In genomic region chr4:135768572-135769526, GRCm38 (mm10) we compare ENCODE assay signal across 8 mouse cellular contexts. TPM values are rescaled to one million over a fixed set of nuclear protein-coding genes. Genes with fewer than 3 reads are reported as not detected.
DNase-seq lines count a peak whose midpoint lies in the region; ATAC-seq and TF ChIP-seq lines count a peak whose summit lies in the region.

No protein-coding gene starts in this region.

- H3K27me3 ChIP-seq in neural tube, embryonic 11.5 days (ENCODE audit: control insufficient read depth, insufficient read depth, low read length) = no peaks in the 10 kb centered on the region
- H3K27me3 ChIP-seq in cerebellum, adult 2 months (ENCODE audit: control insufficient read depth, insufficient read depth, low read length) = no peaks in the 10 kb centered on the region
- no peaks in the 10 kb centered on the region for H3K27me3 ChIP-seq in heart, embryonic 12.5 days (replicated peaks)
- H3K27me3 ChIP-seq in liver, adult 2 months (ENCODE audit: control insufficient read depth, insufficient read depth, low read length) = no peaks in the 10 kb centered on the region
- H3K27me3 ChIP-seq in small intestine, adult 2 months (ENCODE audit: control insufficient read depth, insufficient read depth, low read length) = no peaks in the 10 kb centered on the region

- WGBS in neural tube, embryonic 11.5 days = 73% methylated on average over 14 of the region's 14 CpGs
- WGBS in cerebellum, adult 2 months = 65% methylated on average over 14 of the region's 14 CpGs
- 60% methylated on average over 14 of the region's 14 CpGs for WGBS in heart, embryonic 12.5 days
- 67% methylated on average over 14 of the region's 14 CpGs for WGBS in liver, adult 2 months
- 64% methylated on average over 14 of the region's 14 CpGs for WGBS in small intestine, adult 2 months

- H3K9ac ChIP-seq in neural tube, embryonic 11.5 days (ENCODE audit: low read length) = no peak overlapping the region
- no peak overlapping the region for H3K9ac ChIP-seq in heart, embryonic 12.5 days
- no peak overlapping the region for H3K9ac ChIP-seq in liver, adult 2 months (ENCODE audit: low read depth, low read length)

- peak; percentile 68 for TF ChIP-seq CTCF in cerebellum, adult 2 months (IDR thresholded peaks at IDR 0.05; ENCODE audit: borderline replicate concordance, insufficient read depth, low read depth, low read length)
- TF ChIP-seq CTCF in liver, adult 2 months (IDR thresholded peaks at IDR 0.05; ENCODE audit: low read depth, low read length) = peak; percentile 86
- peak; percentile 69 for TF ChIP-seq CTCF in small intestine, adult 2 months (IDR thresholded peaks at IDR 0.05; ENCODE audit: extremely low read depth, insufficient read length, insufficient replicate concordance, low read depth, low read length)

- no peak overlapping the region for H3K4me3 ChIP-seq in neural tube, embryonic 11.5 days (ENCODE audit: low read depth, low read length)
- no peak overlapping the region for H3K4me3 ChIP-seq in cerebellum, adult 2 months (replicated peaks; ENCODE audit: insufficient read depth, low read depth, low read length)
- no peak overlapping the region for H3K4me3 ChIP-seq in heart, embryonic 12.5 days
- H3K4me3 ChIP-seq in liver, adult 2 months (ENCODE audit: insufficient read depth, low read depth, low read length) = no peak overlapping the region
- no peak overlapping the region for H3K4me3 ChIP-seq in small intestine, adult 2 months (ENCODE audit: low read depth, low read length)

- no peaks in the 10 kb centered on the region for H3K4me1 ChIP-seq in neural tube, embryonic 11.5 days (ENCODE audit: control insufficient read depth, insufficient read depth, low read length)
- no peaks in the 10 kb centered on the region for H3K4me1 ChIP-seq in cerebellum, adult 2 months (ENCODE audit: control insufficient read depth, insufficient read depth, low read length)
- peaks cover 36% of the 10 kb centered on the region for H3K4me1 ChIP-seq in heart, embryonic 12.5 days (replicated peaks)
- H3K4me1 ChIP-seq in liver, adult 2 months (ENCODE audit: control insufficient read depth, insufficient read depth, low read length) = no peaks in the 10 kb centered on the region; the same call in 1 of the 2 replicates
- H3K4me1 ChIP-seq in small intestine, adult 2 months (ENCODE audit: control insufficient read depth, insufficient read depth, insufficient read length, low read length) = peaks cover 2% of the 10 kb centered on the region; the same call in 1 of the 2 replicates

- H3K4me2 ChIP-seq in neural tube, embryonic 11.5 days (ENCODE audit: low read depth) = no peak overlapping the region
- no peak overlapping the region for H3K4me2 ChIP-seq in heart, embryonic 12.5 days

- no peaks in the 10 kb centered on the region for H3K79me2 ChIP-seq in liver, adult 2 months (ENCODE audit: control insufficient read depth, insufficient read depth, low read length)

- DNase-seq in CD4-positive, CD25-positive, alpha-beta regulatory T cell, adult 2 months (ENCODE audit: low read depth, low spot score) = peak; percentile 27
- DNase-seq in neural tube, embryonic 11.5 days (ENCODE audit: low spot score) = peak; percentile 46
- no peak for DNase-seq in neural tube, embryonic 10.5 days (ENCODE audit: extremely low spot score, low spot score)
- peak; percentile 24 to 37 for DNase-seq in cerebellum, adult 2 months
- peak; percentile 47 for DNase-seq in liver, adult 2 months (ENCODE audit: extremely low read depth, low read depth, low spot score)

- no peaks in the 10 kb centered on the region for H3K9me3 ChIP-seq in neural tube, embryonic 11.5 days (ENCODE audit: control insufficient read depth, low read length)
- no peaks in the 10 kb centered on the region for H3K9me3 ChIP-seq in heart, embryonic 12.5 days (replicated peaks)

- no peak overlapping the region for H3K27ac ChIP-seq in neural tube, embryonic 11.5 days (ENCODE audit: low read depth, low read length)
- H3K27ac ChIP-seq in cerebellum, adult 2 months (ENCODE audit: insufficient read depth, low read length) = no peak overlapping the region
- no peak overlapping the region for H3K27ac ChIP-seq in heart, embryonic 12.5 days (ENCODE audit: poor library complexity, severe bottlenecking)
- no peak overlapping the region for H3K27ac ChIP-seq in liver, adult 2 months (replicated peaks; ENCODE audit: insufficient read depth, low read depth, low read length)
- H3K27ac ChIP-seq in small intestine, adult 2 months (ENCODE audit: insufficient read depth, low read depth, low read length) = no peak overlapping the region

- H3K36me3 ChIP-seq in neural tube, embryonic 11.5 days (ENCODE audit: control insufficient read depth, insufficient read depth, low read length) = no peaks in the 10 kb centered on the region
- no peaks in the 10 kb centered on the region for H3K36me3 ChIP-seq in heart, embryonic 12.5 days
- H3K36me3 ChIP-seq in liver, adult 2 months (ENCODE audit: control insufficient read depth, insufficient read depth, low read length) = no peaks in the 10 kb centered on the region
- H3K36me3 ChIP-seq in small intestine, adult 2 months (ENCODE audit: control insufficient read depth, insufficient read depth, low read length) = no peaks in the 10 kb centered on the region

- no peak for ATAC-seq in CD4-positive, CD25-positive, alpha-beta regulatory T cell, adult 4 months
- ATAC-seq in neural tube, embryonic 11.5 days (ENCODE audit: insufficient read depth, low FRiP score, low TSS enrichment) = no peak
- 0 out of 2 replicates have a peak, but pooled peaks have one; percentile 16 for ATAC-seq in heart, embryonic 12.5 days (ENCODE audit: insufficient number of reproducible peaks, low FRiP score)

- no peak for TF ChIP-seq POLR2A in cerebellum, adult 2 months (IDR thresholded peaks at IDR 0.05; ENCODE audit: borderline replicate concordance, insufficient read depth, low read length)
- TF ChIP-seq POLR2A in liver, adult 2 months (IDR thresholded peaks at IDR 0.05; ENCODE audit: extremely low read depth, insufficient read depth, low read length) = no peak
- no peak for TF ChIP-seq POLR2A in small intestine, adult 2 months (IDR thresholded peaks at IDR 0.05; ENCODE audit: low read depth, low read length)

RNA-seq across cellular contexts. Expression of gene Myom3, which starts 9.3 kb away (rescaled TPM):
- not detected for polyA plus RNA-seq in CD4-positive, CD25-positive, alpha-beta regulatory T cell, adult 4 months (2017; shearing (Covaris generic))
- polyA plus RNA-seq in neural tube, embryonic 11.5 days (2014; fragmentation: Nextera tagmentation; extraction: Ambion mirVana) = 0.62 and 0.93 TPM in 2 replicates
- polyA plus RNA-seq in cerebellum, adult 2 months (2012; rRNA removed) = 0.17 and 0.26 TPM in 2 replicates
- 0.08 and 0.17 TPM in 2 replicates for polyA plus RNA-seq in heart, embryonic 12.5 days (2016; fragmentation: Nextera tagmentation; extraction: Ambion mirVana)
- total RNA-seq in liver, adult 2 months (2014; rRNA removed) = under 0.01 and 0.46 TPM in 2 replicates
- polyA plus RNA-seq in liver, adult 2 months (2012; rRNA removed) = 0.09 and 0.12 TPM in 2 replicates
- polyA plus RNA-seq in small intestine, adult 2 months (2012; rRNA removed) = 0.56 and 1.1 TPM in 2 replicates

RNA-seq across cellular contexts. Expression of gene Il22ra1, which starts 40.9 kb away (rescaled TPM):
- polyA plus RNA-seq in CD4-positive, CD25-positive, alpha-beta regulatory T cell, adult 4 months (2017; shearing (Covaris generic)) = not detected
- polyA plus RNA-seq in neural tube, embryonic 11.5 days (2014; fragmentation: Nextera tagmentation; extraction: Ambion mirVana) = not detected in 2 replicates
- polyA plus RNA-seq in cerebellum, adult 2 months (2012; rRNA removed) = 0.03 TPM in 1 of 2 replicates, not detected in the other
- polyA plus RNA-seq in heart, embryonic 12.5 days (2016; fragmentation: Nextera tagmentation; extraction: Ambion mirVana) = not detected in 2 replicates
- 1.4 and 1.7 TPM in 2 replicates for total RNA-seq in liver, adult 2 months (2014; rRNA removed)
- polyA plus RNA-seq in liver, adult 2 months (2012; rRNA removed) = 4.1 and 4.5 TPM in 2 replicates
- polyA plus RNA-seq in small intestine, adult 2 months (2012; rRNA removed) = 62.3 and 171 TPM in 2 replicates

Comparison
In these comparisons a context has a peak if more than half of its experiments do, and no peak if none do; other contexts are left out.
1. RNA of gene Il22ra1, which starts 40.9 kb away (polyA plus RNA-seq): 62.3 to 171 TPM in small intestine, adult 2 months; 4.1 to 4.5 TPM in liver, adult 2 months, 0.03 TPM in cerebellum, adult 2 months, not detected in CD4-positive, CD25-positive, alpha-beta regulatory T cell, adult 4 months, not detected in neural tube, embryonic 11.5 days and not detected in heart, embryonic 12.5 days; every median in the first group is over 10 times any median in the second.
2. Peak in every context shown above with its lines, with median percentiles within 50 percentile points of each other: CTCF ChIP-seq.